Mouse (Mus musculus): ENCODE results near the gene Gne. TPM values are rescaled to one million over a fixed set of nuclear protein-coding genes. Genes with fewer than 3 reads are reported as not detected.
A peak's percentile ranks its signal among the peaks of the same experiment; 100 is the strongest.

The Gne gene
- total RNA-seq, 2 experiments from 2014 or later, result 9.5 to 12.4 TPM

DNA sequence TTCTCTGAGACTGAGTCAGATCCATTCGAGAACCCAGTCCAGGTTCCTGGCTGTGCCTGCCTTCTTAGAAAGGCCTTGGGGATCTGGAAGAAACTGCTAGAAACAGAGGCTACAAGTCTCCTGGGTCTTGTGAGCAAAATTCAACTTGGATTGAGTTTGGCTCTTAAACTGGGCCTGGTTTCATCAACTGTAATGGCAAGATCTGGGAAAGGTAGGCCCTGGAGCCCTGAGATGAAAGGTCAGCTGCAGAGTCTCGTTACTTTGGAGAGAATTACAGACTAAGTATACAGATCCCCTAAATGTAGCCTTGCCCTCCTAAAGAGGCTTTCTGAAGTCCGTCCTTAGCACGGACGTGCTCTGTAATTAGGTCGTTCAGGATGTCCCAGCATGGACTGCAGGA lies 58.4 kb downstream of the Gne start:
- DNase-seq (ENCODE audit: low spot score), result no peak

DNA sequence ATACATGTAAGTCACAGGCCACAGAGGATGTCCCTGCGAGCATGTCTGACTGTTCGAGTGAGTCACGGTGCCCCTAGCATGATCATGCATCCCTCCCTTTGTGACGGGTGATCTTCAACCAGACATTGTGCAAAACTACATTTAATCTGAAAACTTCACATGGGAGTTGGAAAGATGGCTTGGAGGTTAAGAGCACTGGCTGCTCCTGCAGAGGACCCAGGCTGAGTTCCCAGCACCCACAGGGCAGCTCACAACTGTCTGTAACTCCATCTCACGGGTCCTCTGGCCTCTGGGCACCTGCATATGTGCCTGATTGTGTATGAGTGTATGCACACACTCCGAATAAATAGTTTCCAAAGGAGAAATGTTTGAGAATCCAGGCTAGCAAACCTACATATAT lies 59.7 kb downstream of the Gne start:
- DNase-seq (ENCODE audit: low spot score), result no peak

DNA sequence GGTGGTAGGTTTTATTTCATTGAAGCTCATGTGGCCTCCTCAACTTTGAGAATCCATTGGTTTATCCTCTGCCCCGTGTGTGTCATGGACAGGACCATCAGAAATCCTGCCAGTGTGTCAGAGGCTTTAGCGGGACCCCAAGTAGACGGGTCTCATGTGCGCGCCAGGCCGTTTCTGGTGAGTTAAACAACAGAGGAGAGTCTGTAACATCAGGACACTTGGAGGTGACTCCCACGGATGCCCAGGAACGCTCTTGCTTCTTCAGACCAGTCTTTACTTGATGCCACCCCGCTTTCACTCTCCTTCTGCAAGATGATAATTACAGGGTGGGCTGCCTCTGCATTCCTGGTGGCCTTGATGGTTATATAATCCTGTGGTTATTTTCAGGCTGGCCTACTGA lies 60.3 kb downstream of the Gne start:
- DNase-seq (ENCODE audit: low spot score), result no peak

DNA sequence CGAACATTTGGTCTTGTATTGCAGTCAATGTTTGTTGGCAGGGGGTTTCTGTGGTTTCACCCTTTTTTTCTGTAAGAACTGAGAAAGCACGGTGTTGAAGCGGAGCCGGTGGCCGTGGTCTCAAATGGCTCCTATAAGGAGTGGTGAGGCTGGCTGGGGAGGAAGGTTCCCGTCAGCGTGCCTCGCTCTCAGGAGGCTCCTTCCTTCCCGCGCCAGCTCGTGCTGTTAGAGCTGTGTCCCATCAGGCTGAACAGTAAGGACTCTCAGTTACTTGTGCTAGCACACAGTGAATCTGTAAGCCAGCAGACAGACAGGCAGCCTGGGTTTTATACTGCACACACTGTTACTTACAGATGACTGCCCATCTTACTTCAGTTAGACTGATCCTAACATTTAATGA lies 61.2 kb downstream of the Gne start:
- DNase-seq (ENCODE audit: low spot score), result no peak

DNA sequence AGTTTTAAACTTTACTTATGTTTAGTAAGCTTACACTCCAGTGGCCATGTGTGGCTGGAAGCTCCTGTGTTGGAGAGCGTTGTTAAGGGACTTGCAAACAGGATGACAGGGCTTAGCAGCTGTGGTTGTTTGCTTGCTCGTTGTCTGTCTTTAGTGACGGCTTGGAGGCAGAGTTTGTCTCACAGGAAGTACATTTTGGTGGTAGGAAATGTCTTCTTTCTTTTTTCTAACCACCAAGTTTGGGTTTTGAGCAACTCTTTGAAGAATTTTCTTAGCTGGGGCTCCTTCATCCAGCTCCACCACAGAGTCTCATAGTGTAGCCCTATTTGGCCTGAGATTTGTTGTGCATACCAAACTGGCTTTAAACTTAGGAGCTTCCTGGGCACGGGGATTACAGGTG lies 61.7 kb downstream of the Gne start:
- DNase-seq (ENCODE audit: low spot score), result no peak

DNA sequence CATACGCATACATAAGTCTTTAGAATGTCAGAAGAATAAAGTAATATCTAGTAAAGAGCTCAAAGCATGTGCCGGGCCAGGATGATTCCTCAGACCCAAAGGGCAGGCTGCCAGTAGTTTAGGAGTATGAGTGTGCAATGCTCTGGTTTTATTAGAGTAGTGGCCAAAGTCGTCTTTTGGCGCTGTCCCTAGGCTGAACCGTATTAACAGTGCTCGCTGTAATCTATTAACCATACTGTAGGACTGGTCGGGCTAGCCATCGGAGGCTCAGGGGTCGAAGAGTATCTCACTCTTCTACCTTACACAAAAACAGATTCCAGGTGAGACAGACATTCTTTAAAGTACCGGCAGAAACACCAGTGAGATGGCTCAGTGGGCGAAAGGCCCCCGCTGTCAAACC lies 67.2 kb downstream of the Gne start:
- DNase-seq (ENCODE audit: low spot score), result no peak

DNA sequence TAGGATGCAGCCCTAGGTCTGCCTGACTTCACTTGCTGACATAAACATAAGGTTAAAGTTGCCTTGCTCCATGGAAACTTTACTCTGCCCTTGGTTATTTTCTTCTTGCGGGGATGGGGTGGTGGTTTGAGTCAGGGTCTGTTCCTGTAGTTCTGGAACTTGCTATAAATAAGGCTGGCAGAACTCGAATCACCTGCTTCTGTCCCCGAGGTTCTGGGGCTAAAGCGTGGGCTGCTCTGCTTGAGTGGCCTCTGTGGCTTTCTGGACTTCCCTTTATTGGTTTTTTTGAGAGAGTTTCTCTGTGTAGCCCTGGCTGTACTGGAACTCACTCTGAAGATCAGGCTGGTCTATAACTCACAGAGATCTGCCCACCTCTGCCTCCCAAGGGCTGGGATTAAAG lies 67.9 kb downstream of the Gne start:
- DNase-seq (ENCODE audit: low spot score), result no peak

DNA sequence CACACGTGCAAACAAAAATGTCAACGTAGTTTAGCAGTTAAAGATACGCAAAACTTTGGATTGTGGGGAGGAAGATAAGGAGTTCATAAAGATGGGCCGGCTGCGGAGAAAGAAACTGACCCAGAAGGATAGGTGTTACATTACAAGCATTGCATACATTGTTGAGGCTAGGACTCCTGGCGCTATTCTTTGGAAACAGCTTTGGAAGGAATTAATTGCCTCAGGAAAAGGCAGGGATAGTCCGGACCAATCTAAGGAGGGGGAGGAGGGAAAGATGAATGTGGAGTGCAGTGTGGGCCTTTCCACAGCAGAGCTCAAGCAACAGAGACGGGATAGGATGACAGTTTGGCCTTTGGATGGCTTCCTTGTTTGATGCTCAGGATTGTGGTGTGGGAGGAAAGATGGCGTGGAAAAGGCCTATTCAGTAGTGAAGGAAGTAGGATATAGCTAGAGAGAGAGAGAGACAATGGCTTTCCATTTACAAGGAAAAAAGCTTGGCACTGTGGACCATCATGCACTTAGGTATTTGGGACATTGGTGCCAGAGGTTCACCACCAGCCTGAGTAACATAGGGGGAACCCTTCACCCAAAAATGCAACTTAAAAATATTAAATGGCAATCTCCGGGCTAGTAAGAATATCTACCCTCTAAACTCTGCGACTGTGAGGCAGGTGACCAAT lies 70.4 kb downstream of the Gne start:
- no peak for DNase-seq (ENCODE audit: low spot score)

DNA sequence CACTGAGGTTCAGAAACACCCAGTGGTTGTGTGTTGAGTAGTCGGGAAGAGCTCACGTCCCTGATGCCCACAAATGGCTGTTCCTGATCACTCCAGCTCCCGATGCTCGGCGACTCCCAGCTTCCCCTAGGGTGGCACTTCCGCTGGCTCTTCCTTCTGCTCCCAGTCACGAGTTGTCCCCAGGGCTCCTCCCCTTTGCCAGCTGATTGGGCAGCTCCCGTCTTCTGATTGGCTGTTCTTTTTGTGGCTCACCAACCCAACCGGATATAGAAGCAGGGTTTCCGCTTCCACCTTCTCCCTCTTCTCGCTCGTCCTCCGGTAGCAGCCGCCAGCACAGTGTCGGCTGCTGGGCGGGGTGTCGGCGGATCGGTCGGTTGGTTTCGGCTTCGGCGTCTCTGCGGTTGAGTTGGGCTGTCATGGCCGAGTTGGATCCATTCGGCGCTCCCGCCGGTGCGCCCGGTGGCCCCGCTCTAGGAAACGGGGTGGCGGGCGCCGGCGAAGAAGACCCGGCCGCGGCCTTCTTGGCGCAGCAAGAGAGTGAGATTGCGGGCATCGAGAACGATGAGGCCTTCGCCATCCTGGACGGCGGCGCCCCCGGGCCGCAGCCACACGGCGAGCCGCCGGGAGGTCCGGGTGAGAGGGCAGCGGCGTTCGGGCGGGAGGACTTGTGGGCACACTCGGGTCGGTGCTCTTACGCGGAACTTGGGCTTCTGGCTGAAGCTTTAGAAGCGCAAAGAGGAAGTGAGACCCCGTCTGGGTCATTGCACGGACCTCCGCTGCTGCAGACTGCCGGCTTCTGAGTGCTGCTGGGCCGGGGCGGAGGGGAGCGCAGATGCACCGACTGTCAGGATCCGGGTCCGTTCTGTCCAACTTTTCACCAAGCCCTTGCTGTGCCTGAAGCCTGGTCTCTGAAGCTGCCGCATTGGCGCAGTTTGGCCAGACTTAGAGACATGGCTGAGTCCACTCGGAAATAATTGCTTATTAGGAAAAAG lies 71.3 kb downstream of the Gne start:
- DNase-seq (ENCODE audit: low spot score), result peak; percentile 95

DNA sequence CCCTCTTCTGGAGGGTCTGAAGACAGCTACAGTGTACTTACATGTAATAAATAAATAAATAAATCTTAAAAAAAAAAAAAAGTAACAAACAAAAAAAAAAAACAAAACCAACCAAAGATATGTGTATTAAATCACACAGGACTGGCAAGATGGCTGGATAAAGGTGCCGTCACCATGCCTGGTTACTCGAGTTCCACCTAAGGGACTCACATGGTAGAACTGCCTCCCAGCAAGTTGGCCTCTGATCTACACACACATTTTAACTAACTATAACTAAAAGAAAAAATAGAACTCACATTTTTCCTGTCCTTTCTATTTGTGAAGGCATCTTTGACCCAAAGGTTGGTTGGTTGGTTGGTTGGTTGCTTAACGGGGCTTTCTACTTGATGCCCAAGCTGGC lies 72.2 kb downstream of the Gne start:
- no peak for DNase-seq (ENCODE audit: low spot score)

DNA sequence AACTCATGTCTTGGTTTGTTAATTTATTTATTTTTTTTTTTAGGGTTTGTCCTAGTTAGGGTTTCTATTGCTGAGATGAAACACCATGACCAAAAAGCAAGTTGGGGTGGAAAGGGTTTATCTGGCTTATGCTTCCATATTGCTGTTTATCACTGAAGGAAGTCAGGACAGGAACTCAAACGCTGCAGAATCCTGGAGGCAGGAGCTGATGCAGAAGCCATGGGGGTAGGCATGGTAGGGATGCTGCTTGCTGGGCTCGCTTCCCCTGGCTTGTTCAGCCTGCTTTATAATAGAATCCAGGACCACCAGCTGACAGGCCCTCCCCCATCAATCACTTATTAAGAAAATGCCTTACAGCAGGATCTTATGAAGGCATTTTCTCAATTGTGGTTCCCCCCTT lies 73.1 kb downstream of the Gne start:
- no peak for DNase-seq (ENCODE audit: low spot score)

DNA sequence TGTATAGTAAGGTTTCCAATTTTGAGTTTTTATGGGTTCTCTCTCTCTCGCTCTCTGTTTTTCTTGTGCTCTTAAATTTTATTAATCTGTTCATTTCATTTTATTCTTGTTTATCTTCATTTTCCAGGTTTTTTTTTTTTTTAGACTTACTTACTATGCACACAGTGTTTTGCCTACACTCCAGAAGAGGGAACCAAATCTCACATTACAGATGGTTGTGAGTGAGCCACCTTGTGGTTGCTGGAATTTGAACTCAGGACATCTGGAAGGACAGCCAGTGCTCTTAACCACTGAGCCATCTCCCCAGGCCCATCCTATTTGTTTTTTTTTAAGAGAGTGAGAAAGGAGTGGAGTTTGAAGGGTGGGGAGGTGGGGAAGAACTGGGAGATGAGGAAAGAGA lies 73.8 kb downstream of the Gne start:
- no peak for DNase-seq (ENCODE audit: low spot score)

DNA sequence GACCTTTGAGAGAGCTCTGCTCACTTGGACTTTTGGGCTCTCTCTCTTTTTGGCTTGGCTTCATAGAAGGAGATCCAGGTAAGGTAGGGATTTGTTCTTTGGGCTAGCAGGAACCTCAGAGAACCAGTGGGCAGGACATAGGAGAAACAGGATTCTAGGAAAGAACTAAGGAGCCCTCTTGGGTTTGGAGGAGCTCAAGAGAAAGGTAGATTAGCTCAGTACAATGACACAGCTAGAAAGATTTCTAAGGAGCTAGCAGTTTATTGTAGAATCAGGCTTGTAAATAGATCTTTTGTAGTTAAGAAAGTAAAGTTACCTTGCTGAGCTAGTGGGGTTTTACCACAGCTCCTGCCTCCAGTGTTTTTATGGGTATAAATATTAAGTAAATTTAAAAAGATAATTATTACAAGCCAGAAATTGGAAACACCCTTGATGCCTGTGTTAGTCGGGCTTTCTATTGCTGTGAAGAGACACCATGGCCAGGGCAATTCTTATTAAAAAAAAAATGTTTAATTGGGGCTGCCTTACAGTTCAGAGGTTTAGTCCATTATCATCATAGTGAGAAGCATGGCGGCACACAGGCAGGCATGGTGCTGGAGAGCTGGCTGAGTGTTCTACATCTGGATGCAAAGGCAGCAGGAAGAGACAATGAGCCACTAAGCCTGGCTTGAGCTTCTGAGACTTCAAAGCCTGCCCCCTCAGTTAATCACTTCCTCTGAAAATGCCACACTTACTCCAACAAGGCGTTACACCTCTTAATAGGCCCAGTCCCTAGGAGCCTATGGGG lies 79.2 kb downstream of the Gne start:
- no peak for DNase-seq (ENCODE audit: low spot score)

DNA sequence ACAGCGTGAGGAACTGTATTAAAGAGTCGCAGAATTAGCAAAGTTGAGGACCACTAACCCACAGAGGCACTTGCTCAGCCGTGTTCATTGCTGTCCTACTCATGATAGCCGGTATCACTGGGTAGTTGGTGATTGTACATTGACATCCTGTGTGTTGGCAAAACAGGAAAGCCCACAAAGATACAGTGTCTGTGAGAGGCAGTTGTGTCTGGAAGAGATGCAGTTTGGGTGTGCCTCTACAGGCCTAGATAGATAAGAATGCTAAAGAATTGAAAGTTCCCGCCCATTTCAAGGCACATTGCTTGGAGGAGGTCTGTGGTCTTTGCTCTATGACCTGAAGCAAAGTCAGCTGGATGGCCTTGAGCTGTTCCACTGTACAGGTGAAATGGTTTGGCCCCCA lies 79.9 kb downstream of the Gne start, which contains the start of gene Clta:
Gene Clta (plus strand): TSS at position 327 of the 400 bp plus-strand sequence.
- DNase-seq (ENCODE audit: low spot score), result no peak

DNA sequence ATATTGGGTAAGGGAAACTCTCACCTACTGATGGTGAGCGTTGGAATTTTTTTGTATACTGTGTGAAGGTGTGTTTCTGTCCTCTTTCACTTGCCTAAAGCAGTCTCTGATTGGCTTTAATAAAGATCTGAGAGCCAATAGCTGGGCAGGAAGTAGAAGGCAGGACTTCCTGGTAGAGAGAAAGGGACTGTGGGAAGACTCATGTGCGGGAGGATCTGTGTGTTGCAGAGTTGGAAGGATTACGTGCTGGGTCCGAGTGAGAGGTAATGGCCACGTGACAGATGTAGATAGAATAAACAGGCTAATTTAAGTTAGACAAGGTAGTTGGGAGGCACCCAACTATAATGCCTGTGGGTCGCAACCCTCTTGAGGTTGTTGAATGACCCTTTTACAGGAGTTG lies 80.4 kb downstream of the Gne start:
- DNase-seq (ENCODE audit: low spot score), result no peak

DNA sequence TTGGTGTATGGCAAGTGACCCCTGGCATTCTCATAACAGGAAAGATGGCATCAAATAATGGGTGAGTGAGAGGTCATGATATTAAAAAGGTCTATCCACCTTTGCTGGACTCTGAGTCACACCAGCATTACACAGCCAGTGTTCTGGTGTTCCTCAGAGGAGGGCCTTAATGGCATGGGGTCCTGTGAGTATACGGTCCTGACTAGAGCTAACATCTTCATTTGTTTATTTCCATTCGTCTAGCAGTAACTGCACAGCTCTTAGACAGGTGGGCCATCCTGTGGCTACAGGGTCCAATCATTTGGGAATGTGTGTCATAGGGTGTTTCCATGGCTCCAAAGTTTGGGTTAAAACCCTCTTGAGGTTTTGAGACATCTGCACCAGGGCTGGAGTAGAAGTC lies 89.6 kb downstream of the Gne start:
- no peak for DNase-seq (ENCODE audit: low spot score)

DNA sequence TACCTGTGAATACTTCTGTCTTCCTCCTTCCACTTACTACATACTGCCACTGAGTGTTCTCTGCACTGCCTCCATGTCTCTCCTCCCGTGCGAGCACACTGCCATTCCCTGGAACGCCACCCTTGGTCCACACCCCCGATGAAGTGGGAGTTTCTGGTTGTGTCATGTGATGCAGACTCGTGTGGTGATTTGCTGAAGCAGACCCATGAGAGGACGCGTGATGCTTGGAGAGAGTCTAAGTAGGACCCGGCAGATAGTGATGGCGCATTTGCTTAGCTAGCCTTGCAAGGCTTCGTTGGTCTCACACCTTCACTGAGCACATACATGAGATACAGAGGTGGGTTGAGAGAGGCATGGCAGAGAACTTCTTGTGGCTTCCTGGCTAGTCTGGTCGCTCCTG lies 90.9 kb downstream of the Gne start:
- DNase-seq (ENCODE audit: low spot score), result no peak

DNA sequence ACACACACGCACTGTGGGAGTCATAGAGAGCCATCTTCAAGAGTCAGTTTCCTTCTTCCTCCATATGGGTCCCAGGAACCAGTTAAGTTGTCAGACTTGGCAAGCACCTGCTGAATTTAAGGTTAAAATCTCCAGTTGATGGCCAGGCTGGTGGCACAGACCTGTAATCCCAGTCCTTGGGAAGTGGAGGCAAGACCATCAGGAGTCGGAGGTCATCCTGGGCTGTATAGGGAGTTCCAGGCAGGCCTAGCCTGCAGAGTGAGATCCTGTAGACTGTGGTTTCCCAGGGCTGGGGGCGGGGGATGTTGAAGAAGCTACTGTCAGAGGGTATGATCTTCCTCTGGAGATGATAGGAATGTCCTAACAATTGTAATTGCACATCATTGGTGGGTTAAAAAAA lies 95.0 kb downstream of the Gne start:
- no peak for DNase-seq (ENCODE audit: low spot score)

DNA sequence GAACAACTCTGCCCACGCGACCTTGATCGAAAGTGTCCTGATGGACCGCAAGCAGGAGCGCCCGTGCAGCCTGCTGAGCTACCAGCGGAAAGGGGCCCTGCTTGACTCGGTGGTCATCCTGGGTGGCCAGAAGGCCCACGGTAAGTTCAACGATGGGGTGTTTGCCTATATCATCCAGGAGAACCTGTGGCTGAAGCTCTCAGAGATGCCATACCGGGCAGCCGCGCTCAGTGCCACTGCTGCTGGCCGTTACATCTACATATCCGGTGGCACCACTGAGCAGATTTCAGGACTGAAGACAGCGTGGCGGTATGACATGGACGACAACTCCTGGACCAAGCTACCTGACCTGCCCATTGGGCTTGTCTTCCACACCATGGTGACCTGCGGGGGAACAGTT lies 99.7 kb downstream of the Gne start:
- no peak for DNase-seq (ENCODE audit: low spot score)

Data from gastrocnemius, adult 18-20 months (tissue).